Mouse (Mus musculus) layer of hippocampus, adult 9-11 months (tissue): Measurements from ENCODE around the gene Synm.

Source experiments
- DNase-seq: peaks from one replicate; pipeline ENCODE4 v3.0.0; 2022

The Synm gene

GRCm38 (mm10) chr7:67759629-67759995 is at the start of gene Synm:
Synm (minus strand) TSS chr7:67759742.
- peak; percentile 84 for DNase-seq

GRCm38 (mm10) chr7:67803857-67804215 is 44.3 kb upstream of the Synm start:
- DNase-seq: no peak

GRCm38 (mm10) chr7:67803015-67803856 is 43.7 kb upstream of the Synm start:
- DNase-seq: peak; percentile 53

- DNase-seq: no peak
Measured at GRCm38 (mm10) chr7:67801022-67801421, 41.5 kb upstream of the Synm start.

- no peak for DNase-seq
Measured at GRCm38 (mm10) chr7:67800547-67800946, 41.0 kb upstream of the Synm start.

GRCm38 (mm10) chr7:67798476-67798875 is 38.9 kb upstream of the Synm start:
- DNase-seq: no peak

- no peak for DNase-seq
Measured at GRCm38 (mm10) chr7:67797065-67797464, 37.5 kb upstream of the Synm start.

- no peak for DNase-seq
Measured at GRCm38 (mm10) chr7:67793449-67793848, 33.9 kb upstream of the Synm start.

GRCm38 (mm10) chr7:67791256-67791655 is 31.7 kb upstream of the Synm start:
- no peak for DNase-seq

GRCm38 (mm10) chr7:67788713-67789112 is 29.2 kb upstream of the Synm start:
- peak; percentile 50 for DNase-seq

- no peak for DNase-seq
Measured at GRCm38 (mm10) chr7:67787861-67788260, 28.3 kb upstream of the Synm start.

GRCm38 (mm10) chr7:67776636-67777305 is 17.2 kb upstream of the Synm start:
- peak; percentile 3 for DNase-seq

- no peak for DNase-seq
Measured at GRCm38 (mm10) chr7:67775623-67776022, 16.1 kb upstream of the Synm start.

GRCm38 (mm10) chr7:67772231-67772630 is 12.7 kb upstream of the Synm start:
- DNase-seq: no peak

GRCm38 (mm10) chr7:67769487-67769886 is 9.9 kb upstream of the Synm start:
- DNase-seq: no peak

GRCm38 (mm10) chr7:67768125-67768524 is 8.6 kb upstream of the Synm start:
- no peak for DNase-seq

GRCm38 (mm10) chr7:67763625-67764024 is 4.1 kb upstream of the Synm start:
- no peak for DNase-seq

- peak; percentile 60 for DNase-seq
Measured at GRCm38 (mm10) chr7:67758858-67759628, 499 bp downstream of the Synm start.

GRCm38 (mm10) chr7:67758506-67758857 is 1.1 kb downstream of the Synm start:
- no peak for DNase-seq

GRCm38 (mm10) chr7:67756636-67757035 is 2.9 kb downstream of the Synm start:
- no peak for DNase-seq

GRCm38 (mm10) chr7:67755366-67755765 is 4.2 kb downstream of the Synm start:
- no peak for DNase-seq

GRCm38 (mm10) chr7:67754606-67755005 is 4.9 kb downstream of the Synm start:
- DNase-seq: no peak

GRCm38 (mm10) chr7:67749441-67750239 is 9.9 kb downstream of the Synm start:
- peak; percentile 28 for DNase-seq
